Mouse (Mus musculus): Measurements from ENCODE around the gene Hal. TPM values are rescaled to one million over a fixed set of nuclear protein-coding genes. Genes with fewer than 3 reads are reported as not detected.
A peak's percentile ranks its signal among the peaks of the same experiment; 100 is the strongest.

The Hal gene
- polyA plus RNA-seq, 1 experiment from 2014 or later = not detected

DNA sequence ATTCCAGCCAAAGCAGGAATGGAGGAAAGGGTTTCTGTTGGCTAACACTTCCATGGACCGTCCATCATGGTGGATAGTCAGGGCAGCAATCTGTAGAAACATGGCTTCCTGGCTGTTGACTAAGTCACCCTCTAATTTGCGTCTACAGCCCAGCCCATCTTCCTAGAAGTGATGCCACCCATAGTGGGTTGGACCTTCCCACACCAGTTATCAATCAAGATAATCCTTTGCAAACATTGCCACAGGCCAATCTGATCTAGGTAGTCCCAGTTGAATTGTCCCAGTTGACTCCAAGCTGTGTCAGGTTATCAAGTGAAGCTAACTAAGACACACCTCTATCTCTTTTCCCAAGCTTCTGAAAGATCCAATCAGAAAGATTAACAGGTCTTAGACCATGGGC lies 30.1 kb downstream of the Hal start:
- H3K27ac ChIP-seq = no peak overlapping the region
- H3K9ac ChIP-seq (ENCODE audit: low read depth, low read length) = no peak overlapping the region
- no peaks in the 10 kb centered on the region for H3K27me3 ChIP-seq (ENCODE audit: insufficient read depth, low read length)
- H3K36me3 ChIP-seq (ENCODE audit: insufficient read depth, low read length) = no peaks in the 10 kb centered on the region
- DNase-seq (ENCODE audit: low spot score) (no peak), ATAC-seq (replicated peaks; ENCODE audit: low FRiP score, low read depth) (no peak)
- H3K4me1 ChIP-seq (replicated peaks; ENCODE audit: insufficient read depth, low read length) = no peaks in the 10 kb centered on the region
- H3K4me3 ChIP-seq (replicated peaks; ENCODE audit: low read depth, low read length) = no peak overlapping the region
- H3K9me3 ChIP-seq (replicated peaks; ENCODE audit: low read length) = no peaks in the 10 kb centered on the region
- TF ChIP-seq CTCF (IDR thresholded peaks at IDR 0.05; ENCODE audit: low read depth) = no peak
- H3K4me2 ChIP-seq (ENCODE audit: low read length) = no peak overlapping the region
- 94% methylated on average over 2 of the region's 2 CpGs for WGBS

DNA sequence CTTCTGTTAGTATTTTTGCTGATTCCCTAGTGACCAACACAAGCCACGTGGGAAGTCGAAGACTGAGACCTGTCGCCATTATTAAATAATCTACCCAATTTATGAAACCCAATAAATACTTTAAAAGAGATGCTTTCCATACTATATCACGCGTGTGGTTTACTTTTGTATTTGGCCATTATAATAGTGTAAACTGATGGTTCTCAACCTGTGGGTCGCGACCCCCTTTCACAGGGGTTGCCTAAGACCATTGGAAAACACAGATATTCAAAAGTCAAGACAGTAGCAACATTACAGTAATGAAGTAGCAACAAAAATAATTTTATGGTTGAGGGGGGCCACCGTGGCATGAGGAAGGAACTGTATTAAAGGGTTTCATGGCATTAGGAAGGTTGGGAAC lies 30.6 kb downstream of the Hal start:
- H3K36me3 ChIP-seq (ENCODE audit: insufficient read depth, low read length) = no peaks in the 10 kb centered on the region
- ATAC-seq (replicated peaks; ENCODE audit: low FRiP score, low read depth) (no peak), DNase-seq (ENCODE audit: low spot score) (no peak)
- TF ChIP-seq CTCF (IDR thresholded peaks at IDR 0.05; ENCODE audit: low read depth) = no peak
- WGBS = 94% methylated on average over 8 of the region's 8 CpGs
- no peaks in the 10 kb centered on the region for H3K27me3 ChIP-seq (ENCODE audit: insufficient read depth, low read length)
- H3K4me3 ChIP-seq (replicated peaks; ENCODE audit: low read depth, low read length) = no peak overlapping the region
- no peak overlapping the region for H3K27ac ChIP-seq
- no peaks in the 10 kb centered on the region for H3K4me1 ChIP-seq (replicated peaks; ENCODE audit: insufficient read depth, low read length)
- H3K9me3 ChIP-seq (replicated peaks; ENCODE audit: low read length) = no peaks in the 10 kb centered on the region
- no peak overlapping the region for H3K9ac ChIP-seq (ENCODE audit: low read depth, low read length)
- H3K4me2 ChIP-seq (ENCODE audit: low read length) = no peak overlapping the region

DNA sequence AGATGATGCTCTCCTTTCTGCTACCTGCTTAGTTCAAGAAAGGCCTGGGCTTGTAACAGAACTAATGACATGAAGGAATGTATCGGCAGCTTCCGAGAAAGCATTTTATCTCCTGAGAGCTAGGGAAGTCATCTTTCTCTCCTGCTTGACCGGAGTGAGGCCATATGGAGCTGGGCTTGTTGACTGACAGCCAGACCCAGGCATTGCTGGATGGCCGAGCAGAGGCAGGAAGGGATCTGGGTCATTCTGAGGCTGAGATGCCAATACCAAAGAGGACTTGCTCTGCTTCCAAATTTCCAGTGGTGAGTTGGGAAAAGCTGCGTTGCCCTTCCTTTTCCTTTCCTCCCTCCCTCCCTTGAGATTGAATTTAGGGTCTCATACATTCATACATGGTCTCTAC lies 31.2 kb downstream of the Hal start:
- 81% methylated on average over 5 of the region's 5 CpGs for WGBS
- TF ChIP-seq CTCF (IDR thresholded peaks at IDR 0.05; ENCODE audit: low read depth) = no peak
- H3K27me3 ChIP-seq (ENCODE audit: insufficient read depth, low read length) = no peaks in the 10 kb centered on the region

DNA sequence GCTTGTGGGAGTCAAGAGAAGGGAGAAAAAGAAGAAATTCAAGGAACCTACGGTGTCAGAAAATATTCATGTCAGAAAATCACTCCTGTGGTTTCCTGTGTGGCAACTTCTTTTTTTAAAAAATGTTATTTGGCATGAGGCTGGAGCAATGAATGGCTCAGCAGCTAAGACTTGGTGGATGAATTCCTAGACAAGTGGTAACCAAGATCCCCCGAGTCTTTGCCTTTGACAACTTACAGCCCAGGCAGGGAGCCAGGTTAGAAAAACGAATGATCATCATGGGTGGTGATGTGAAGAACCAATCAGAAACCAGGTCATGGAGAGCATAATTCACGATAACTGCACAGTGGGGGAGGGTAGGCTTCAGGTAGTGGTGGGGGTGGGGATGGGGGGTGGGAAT lies 32.4 kb downstream of the Hal start:
- H3K4me1 ChIP-seq (replicated peaks; ENCODE audit: insufficient read depth, low read length) = no peaks in the 10 kb centered on the region
- no peak for TF ChIP-seq CTCF (IDR thresholded peaks at IDR 0.05; ENCODE audit: low read depth)
- H3K4me2 ChIP-seq (ENCODE audit: low read length) = no peak overlapping the region
- no peak overlapping the region for H3K9ac ChIP-seq (ENCODE audit: low read depth, low read length)
- DNase-seq (ENCODE audit: low spot score) (no peak), ATAC-seq (replicated peaks; ENCODE audit: low FRiP score, low read depth) (no peak)
- WGBS = 59% methylated on average over 4 of the region's 4 CpGs
- H3K4me3 ChIP-seq (replicated peaks; ENCODE audit: low read depth, low read length) = no peak overlapping the region
- H3K27me3 ChIP-seq (ENCODE audit: insufficient read depth, low read length) = no peaks in the 10 kb centered on the region
- H3K36me3 ChIP-seq (ENCODE audit: insufficient read depth, low read length) = no peaks in the 10 kb centered on the region
- H3K27ac ChIP-seq = no peak overlapping the region
- H3K9me3 ChIP-seq (replicated peaks; ENCODE audit: low read length) = no peaks in the 10 kb centered on the region

More for the DNA sequence above, 31.2 kb downstream of the Hal start:
- no peak overlapping the region for H3K27ac ChIP-seq
- H3K4me1 ChIP-seq (replicated peaks; ENCODE audit: insufficient read depth, low read length) = no peaks in the 10 kb centered on the region
- H3K9ac ChIP-seq (ENCODE audit: low read depth, low read length) = no peak overlapping the region
- H3K4me2 ChIP-seq (ENCODE audit: low read length) = no peak overlapping the region
- DNase-seq (ENCODE audit: low spot score) (no peak), ATAC-seq (replicated peaks; ENCODE audit: low FRiP score, low read depth) (no peak)
- no peak overlapping the region for H3K4me3 ChIP-seq (replicated peaks; ENCODE audit: low read depth, low read length)
- no peaks in the 10 kb centered on the region for H3K36me3 ChIP-seq (ENCODE audit: insufficient read depth, low read length)
- H3K9me3 ChIP-seq (replicated peaks; ENCODE audit: low read length) = no peaks in the 10 kb centered on the region

DNA sequence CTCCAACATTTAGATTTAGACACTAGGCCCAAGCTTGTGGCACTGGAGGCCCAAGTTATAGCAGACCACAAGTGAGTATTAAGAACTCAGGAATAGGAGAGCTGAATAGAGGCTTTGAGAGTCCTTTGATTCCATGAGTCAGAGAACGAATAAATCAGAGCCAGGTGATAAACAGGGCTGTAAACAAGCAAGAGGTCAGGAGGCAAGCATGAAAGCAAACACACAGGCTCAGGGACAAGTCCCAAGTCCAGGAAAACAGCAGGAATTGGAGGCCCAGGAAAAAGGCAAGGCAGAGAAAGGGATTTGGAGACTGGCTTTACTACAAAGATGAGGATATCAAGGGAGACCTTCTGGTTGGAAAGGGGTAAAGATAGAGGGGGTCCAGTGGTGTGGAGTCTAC lies 36.8 kb downstream of the Hal start:
- ATAC-seq (replicated peaks; ENCODE audit: low FRiP score, low read depth) = no peak
- no peaks in the 10 kb centered on the region for H3K4me1 ChIP-seq (replicated peaks; ENCODE audit: insufficient read depth, low read length)
- H3K27me3 ChIP-seq (ENCODE audit: insufficient read depth, low read length) = no peaks in the 10 kb centered on the region
- no peaks in the 10 kb centered on the region for H3K9me3 ChIP-seq (replicated peaks; ENCODE audit: low read length)
- no peak for DNase-seq (ENCODE audit: low spot score)
- no peak overlapping the region for H3K4me2 ChIP-seq (ENCODE audit: low read length)
- no peak overlapping the region for H3K9ac ChIP-seq (ENCODE audit: low read depth, low read length)
- WGBS = 69% methylated on average over 1 of the region's 1 CpGs
- no peak for TF ChIP-seq CTCF (IDR thresholded peaks at IDR 0.05; ENCODE audit: low read depth)
- no peak overlapping the region for H3K27ac ChIP-seq
- H3K36me3 ChIP-seq (ENCODE audit: insufficient read depth, low read length) = no peaks in the 10 kb centered on the region
- no peak overlapping the region for H3K4me3 ChIP-seq (replicated peaks; ENCODE audit: low read depth, low read length)

DNA sequence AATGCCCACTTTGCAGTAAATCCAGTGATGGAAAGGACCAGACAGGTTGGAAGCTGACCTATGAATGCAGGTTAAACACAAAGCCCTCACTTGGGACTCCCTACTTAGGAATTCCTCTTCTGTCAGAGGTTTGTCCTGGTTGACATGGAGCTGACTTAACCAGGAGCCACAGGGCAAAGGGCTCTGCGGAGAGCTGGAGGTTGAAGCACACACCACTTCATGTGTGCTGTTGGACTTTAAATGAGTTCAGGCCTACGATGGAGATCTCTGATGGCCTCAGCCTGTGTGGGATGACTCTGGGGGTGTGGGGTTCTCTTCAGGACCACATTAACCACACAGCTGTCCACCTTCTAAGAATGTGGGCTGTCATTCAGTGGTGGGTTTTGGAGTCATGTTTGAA lies 49.7 kb downstream of the Hal start:
- WGBS = 65% methylated on average over 2 of the region's 2 CpGs
- Histone ChIP-seq H3K27ac (peak overlapping the region; percentile 44; the same call in 1 of the 2 replicates), H3K9ac (ENCODE audit: low read depth, low read length) (no peak overlapping the region), H3K9me3 (replicated peaks; ENCODE audit: low read length) (no peaks in the 10 kb centered on the region), H3K27me3 (ENCODE audit: insufficient read depth, low read length) (no peaks in the 10 kb centered on the region), H3K4me2 (ENCODE audit: low read length) (no peak overlapping the region), H3K4me3 (replicated peaks; ENCODE audit: low read depth, low read length) (no peak overlapping the region), H3K4me1 (replicated peaks; ENCODE audit: insufficient read depth, low read length) (peaks cover 5% of the 10 kb centered on the region; the same call in 1 of the 2 replicates), H3K36me3 (ENCODE audit: insufficient read depth, low read length) (no peaks in the 10 kb centered on the region)
- TF ChIP-seq CTCF (IDR thresholded peaks at IDR 0.05; ENCODE audit: low read depth) = no peak
- DNase-seq (ENCODE audit: low spot score) = no peak
- ATAC-seq (replicated peaks; ENCODE audit: low FRiP score, low read depth) = 0 out of 2 replicates have a peak, but pooled peaks have one; percentile 18

DNA sequence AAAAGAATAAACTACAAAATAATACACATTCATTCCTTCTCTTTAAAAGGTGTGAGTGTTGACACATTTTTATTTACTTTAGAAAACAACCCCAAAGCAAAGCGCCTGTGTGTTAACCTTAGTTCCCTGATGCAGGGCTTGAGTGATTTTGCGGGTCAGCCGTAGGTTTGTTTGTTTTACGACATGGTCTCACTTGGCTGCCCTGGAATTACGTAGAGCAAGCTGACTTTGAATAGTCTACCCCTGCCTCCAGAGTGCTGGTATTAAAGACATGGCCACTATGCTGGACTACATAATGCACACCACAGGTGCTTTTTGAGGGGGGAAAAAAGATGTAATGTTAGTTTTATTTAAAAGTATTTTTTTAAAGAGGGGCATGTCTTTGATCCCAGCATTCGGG lies 50.2 kb downstream of the Hal start:
- Histone ChIP-seq H3K27me3 (ENCODE audit: insufficient read depth, low read length) (no peaks in the 10 kb centered on the region), H3K4me2 (ENCODE audit: low read length) (no peak overlapping the region), H3K36me3 (ENCODE audit: insufficient read depth, low read length) (no peaks in the 10 kb centered on the region), H3K9ac (ENCODE audit: low read depth, low read length) (no peak overlapping the region), H3K4me1 (replicated peaks; ENCODE audit: insufficient read depth, low read length) (peaks cover 5% of the 10 kb centered on the region; the same call in 1 of the 2 replicates), H3K9me3 (replicated peaks; ENCODE audit: low read length) (no peaks in the 10 kb centered on the region), H3K27ac (0 out of 2 replicates have a peak overlapping the region, but pooled peaks have one; percentile 44), H3K4me3 (replicated peaks; ENCODE audit: low read depth, low read length) (no peak overlapping the region)
- ATAC-seq (replicated peaks; ENCODE audit: low FRiP score, low read depth) (0 out of 2 replicates have a peak, but pooled peaks have one; percentile 44), DNase-seq (ENCODE audit: low spot score) (peak; percentile 54)
- WGBS = 29% methylated on average over 6 of the region's 6 CpGs
- no peak for TF ChIP-seq CTCF (IDR thresholded peaks at IDR 0.05; ENCODE audit: low read depth)
